Mouse (Mus musculus): Measurements from ENCODE around the gene Trim45.

- TF ChIP-seq CTCF (IDR thresholded peaks at IDR 0.05; ENCODE audit: control insufficient read depth, insufficient read depth, low read length) = no peak
- TF ChIP-seq POLR2A (IDR thresholded peaks at IDR 0.05; ENCODE audit: borderline replicate concordance, control insufficient read depth, low read depth, low read length) = no peak
Measured at GRCm38 (mm10) chr3:100951531-100951930, 29.5 kb downstream of the Trim45 start.

Measured in bone marrow, adult 2 months (tissue).